Mouse (Mus musculus) liver, embryonic 14.5 days (tissue): ENCODE measurements around the gene Nectin4.

ENCODE experiments used
- CTCF ChIP-seq: IDR thresholded peaks from 2 replicates; pipeline ENCODE4 v1.5.1; 2016; ENCODE audit warnings: antibody characterized with exemption, low read depth, control low read depth
- EP300 ChIP-seq: IDR thresholded peaks from 2 replicates; pipeline ENCODE4 v1.6.1; 2016; ENCODE audit warnings: antibody characterized with exemption, low read depth

- TF ChIP-seq CTCF (peak; percentile 28), EP300 (no peak)
These were observed 42.1 kb downstream of the Nectin4 start for GRCm38 (mm10) chr1:171412001-171412441.
